In the genomic region with DNA sequence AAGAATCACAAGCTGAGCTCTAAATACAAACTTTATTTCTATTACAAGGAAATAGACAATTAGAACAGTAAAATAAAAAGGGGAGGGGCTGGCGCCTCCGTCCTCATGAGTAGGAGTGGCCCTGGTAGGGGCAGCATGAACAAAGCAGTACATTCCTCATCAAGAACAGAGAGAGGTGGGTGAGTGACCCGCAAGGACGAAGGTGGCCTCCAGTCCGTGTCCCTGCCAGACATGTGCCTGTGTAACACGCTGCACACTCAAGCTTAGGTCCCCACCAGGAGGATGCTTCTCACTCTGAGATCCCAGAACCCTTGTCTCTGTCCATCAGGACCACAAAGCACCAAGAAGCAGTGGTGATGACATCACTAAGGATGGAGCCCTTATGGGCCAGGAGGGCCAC, we compare ENCODE assay signal across 24 mouse cellular contexts.
"Had no signal": no experiment of that assay in that cellular context is flagged by ENCODE, and none has a peak within 500 bp of the region (broad histone marks: within the 10 kb centered on the region; RNA-seq: fewer than 3 reads in every experiment).

No protein-coding gene starts in this region.

- H3K9ac ChIP-seq: heart, embryonic 13.5 days; heart, embryonic 15.5 days; hindbrain, embryonic 13.5 days; kidney, embryonic 15.5 days; limb, embryonic 13.5 days; limb, embryonic 15.5 days had no signal

- H3K9me3 ChIP-seq: heart, embryonic 13.5 days; heart, embryonic 15.5 days; hindbrain, embryonic 13.5 days; kidney, embryonic 15.5 days; limb, embryonic 13.5 days; limb, embryonic 15.5 days had no signal

- H3K27me3 ChIP-seq: heart, embryonic 13.5 days; heart, embryonic 15.5 days; hindbrain, embryonic 13.5 days; kidney, embryonic 15.5 days; limb, embryonic 13.5 days; limb, embryonic 15.5 days had no signal

- H3K4me3 ChIP-seq: heart, adult 2 months; heart, embryonic 13.5 days; heart, embryonic 15.5 days; hindbrain, embryonic 13.5 days; kidney, embryonic 15.5 days; limb, embryonic 13.5 days; limb, embryonic 15.5 days had no signal

- H3K4me2 ChIP-seq: heart, embryonic 11.5 days; heart, embryonic 13.5 days; heart, embryonic 15.5 days; hindbrain, embryonic 13.5 days; kidney, embryonic 15.5 days; limb, embryonic 13.5 days; limb, embryonic 15.5 days had no signal

- H3K27ac ChIP-seq: heart, adult 2 months; heart, embryonic 13.5 days; heart, embryonic 15.5 days; hindbrain, embryonic 13.5 days; hindbrain, postnatal 0 days; kidney, embryonic 15.5 days; kidney, postnatal 0 days; limb, embryonic 13.5 days; limb, embryonic 15.5 days had no signal

- ATAC-seq: hindbrain, postnatal 0 days; intestine, embryonic 16.5 days had no signal

- DNase-seq: gastrocnemius, postnatal 14 days; gastrocnemius, postnatal 36 days; heart, adult 11 months; heart, adult 2 months; heart, postnatal 14 days; heart, postnatal 36 days; kidney, adult 11 months; kidney, adult 2 months; kidney, adult 9 months; kidney, postnatal 14 days; kidney, postnatal 36 days; layer of hippocampus, adult 9-11 months; layer of hippocampus, postnatal 36 days; left cerebral cortex, postnatal 4 days had no signal

- H3K4me1 ChIP-seq: heart, embryonic 15.5 days; hindbrain, embryonic 13.5 days; kidney, embryonic 15.5 days; limb, embryonic 13.5 days; limb, embryonic 15.5 days had no signal
